Mouse (Mus musculus): ENCODE data around the gene Osbpl5. TPM values are rescaled to one million over a fixed set of nuclear protein-coding genes. Genes with fewer than 3 reads are reported as not detected.
A peak's percentile ranks its signal among the peaks of the same experiment; 100 is the strongest.

Osbpl5 gene
- polyA plus RNA-seq, 1 experiment = 8.4 TPM

DNA sequence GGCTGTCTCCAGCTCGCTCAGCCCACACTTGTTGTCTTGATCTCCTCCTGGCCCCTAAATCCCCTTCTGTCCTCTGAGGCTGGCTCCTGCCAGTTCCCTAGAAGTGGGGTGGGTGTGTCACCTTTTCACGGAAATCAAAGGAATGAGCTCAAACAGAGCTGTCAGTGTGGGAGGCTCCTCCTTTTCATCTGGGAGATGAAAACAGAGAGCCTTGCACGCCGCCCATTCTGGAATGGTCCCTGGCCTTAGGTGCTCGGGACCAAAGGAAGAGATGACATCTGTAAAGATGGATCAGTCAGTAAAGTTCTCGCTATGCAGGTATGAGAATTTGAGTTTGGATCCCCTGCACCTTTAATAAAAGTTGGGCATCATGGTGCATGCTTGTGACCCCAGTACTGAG lies 10.1 kb upstream of the Osbpl5 start, which contains the start of gene Mrgprg:
Gene Mrgprg (minus strand): TSS at position 101 of the 400 bp plus-strand sequence.
- no peaks in the 10 kb centered on the region for H3K4me1 ChIP-seq (ENCODE audit: control insufficient read depth, insufficient read depth, low read length)
- no peak within 1 kb of the TSS for H3K27ac ChIP-seq (ENCODE audit: control insufficient read depth, insufficient read depth, low read depth, low read length)
- H3K36me3 ChIP-seq (ENCODE audit: control insufficient read depth, insufficient read depth, low read length) = no peaks in the 10 kb centered on the region
- TF ChIP-seq CTCF (IDR thresholded peaks at IDR 0.05; ENCODE audit: control insufficient read depth, insufficient read depth, insufficient replicate concordance, low read depth, low read length) (no peak), POLR2A (IDR thresholded peaks at IDR 0.05; ENCODE audit: control insufficient read depth, low read depth, low read length) (no peak)
- no peaks in the 10 kb centered on the region for H3K27me3 ChIP-seq (ENCODE audit: control insufficient read depth, insufficient read depth, low read length)
- H3K4me3 ChIP-seq (ENCODE audit: control insufficient read depth, low read depth, low read length) = no peak within 1 kb of the TSS

DNA sequence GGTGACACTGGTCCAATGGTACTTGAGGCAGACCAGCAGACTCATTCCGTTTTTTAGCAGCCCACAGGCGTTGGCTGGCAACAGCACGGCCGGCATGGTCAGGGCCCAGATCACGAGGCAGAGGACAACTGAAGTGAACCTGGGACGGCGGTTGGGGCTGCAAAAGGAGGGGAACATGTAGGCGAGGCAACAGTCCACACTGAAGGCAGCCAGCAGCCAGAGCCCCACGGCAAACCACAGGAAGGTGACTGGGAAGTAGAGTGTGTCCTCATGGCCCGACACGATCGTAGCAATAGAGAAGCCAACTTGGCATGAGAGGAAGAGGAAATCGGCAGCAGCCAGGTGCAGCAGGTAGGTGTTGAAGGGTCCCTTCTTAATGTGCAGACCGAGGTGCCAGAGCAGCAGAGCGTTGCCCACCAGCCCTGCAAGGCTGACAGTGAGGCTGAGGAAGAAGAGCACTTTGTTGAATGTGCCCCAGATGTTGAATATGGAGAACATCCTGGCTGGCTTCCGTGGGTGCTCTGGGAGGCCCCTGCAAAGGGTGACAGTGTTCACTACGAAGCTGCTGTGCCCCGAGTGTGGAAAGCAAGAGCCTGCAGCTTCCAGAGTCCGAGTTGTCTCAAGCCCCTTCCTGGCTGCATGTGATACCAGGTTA lies 8.2 kb upstream of the Osbpl5 start:
- Histone ChIP-seq H3K27me3 (ENCODE audit: control insufficient read depth, insufficient read depth, low read length) (no peaks in the 10 kb centered on the region), H3K4me3 (ENCODE audit: control insufficient read depth, low read depth, low read length) (no peak overlapping the region)
- TF ChIP-seq CTCF (IDR thresholded peaks at IDR 0.05; ENCODE audit: control insufficient read depth, insufficient read depth, insufficient replicate concordance, low read depth, low read length) = no peak
- TF ChIP-seq POLR2A (IDR thresholded peaks at IDR 0.05; ENCODE audit: control insufficient read depth, low read depth, low read length) = no peak

DNA sequence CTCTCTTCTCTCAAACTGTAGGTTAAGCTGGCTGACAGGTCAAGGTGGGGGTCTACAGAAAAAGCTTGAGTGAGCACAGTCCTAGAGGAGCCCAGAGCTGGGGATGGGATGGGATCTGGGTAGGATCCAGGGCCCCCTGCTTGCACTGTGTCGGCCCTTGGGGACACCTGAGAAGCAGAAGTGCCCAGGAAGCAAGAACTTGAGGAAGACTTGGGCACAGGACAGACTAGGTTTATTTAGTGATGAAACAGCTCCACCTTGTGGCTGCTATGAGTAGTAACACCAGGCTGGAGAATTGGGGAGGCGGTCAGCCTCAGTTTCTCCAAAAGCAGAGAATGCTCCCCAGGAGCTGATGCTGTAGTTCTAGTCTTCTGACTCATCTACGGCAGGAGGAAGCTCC lies 7.0 kb upstream of the Osbpl5 start:
- H3K4me3 ChIP-seq (ENCODE audit: control insufficient read depth, low read depth, low read length) = no peak overlapping the region
- no peak overlapping the region for H3K27ac ChIP-seq (ENCODE audit: control insufficient read depth, insufficient read depth, low read depth, low read length)
- no peaks in the 10 kb centered on the region for H3K4me1 ChIP-seq (ENCODE audit: control insufficient read depth, insufficient read depth, low read length)
- no peaks in the 10 kb centered on the region for H3K27me3 ChIP-seq (ENCODE audit: control insufficient read depth, insufficient read depth, low read length)
- TF ChIP-seq CTCF (IDR thresholded peaks at IDR 0.05; ENCODE audit: control insufficient read depth, insufficient read depth, insufficient replicate concordance, low read depth, low read length) = peak; percentile 24; the same call in 1 of the 2 replicates
- TF ChIP-seq POLR2A (IDR thresholded peaks at IDR 0.05; ENCODE audit: control insufficient read depth, low read depth, low read length) = no peak
- no peaks in the 10 kb centered on the region for H3K36me3 ChIP-seq (ENCODE audit: control insufficient read depth, insufficient read depth, low read length)

More for the DNA sequence above, 8.2 kb upstream of the Osbpl5 start:
- Histone ChIP-seq H3K27ac (ENCODE audit: control insufficient read depth, insufficient read depth, low read depth, low read length) (no peak overlapping the region), H3K36me3 (ENCODE audit: control insufficient read depth, insufficient read depth, low read length) (no peaks in the 10 kb centered on the region), H3K4me1 (ENCODE audit: control insufficient read depth, insufficient read depth, low read length) (no peaks in the 10 kb centered on the region)

DNA sequence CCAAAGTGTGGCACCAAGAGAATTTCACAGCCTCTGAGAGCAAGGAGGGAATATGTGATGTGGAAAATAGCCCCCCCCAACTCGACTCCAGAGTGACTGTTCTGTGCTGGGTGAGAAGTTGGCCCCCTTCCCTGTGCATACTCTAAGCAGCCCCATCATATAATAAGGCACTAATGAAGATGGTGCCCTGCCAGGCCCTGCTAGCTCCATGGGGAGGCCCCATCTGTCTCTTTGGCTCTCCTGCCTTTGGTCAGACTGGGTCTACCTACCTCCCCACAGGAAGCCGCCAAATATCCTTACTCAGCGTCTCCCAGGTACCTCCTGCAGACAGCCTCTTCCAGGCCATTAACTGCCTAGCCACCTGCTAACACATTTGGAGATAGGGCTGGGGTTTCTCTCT lies 2.2 kb upstream of the Osbpl5 start:
- H3K36me3 ChIP-seq (ENCODE audit: control insufficient read depth, insufficient read depth, low read length) = no peaks in the 10 kb centered on the region
- H3K27me3 ChIP-seq (ENCODE audit: control insufficient read depth, insufficient read depth, low read length) = no peaks in the 10 kb centered on the region
- H3K4me1 ChIP-seq (ENCODE audit: control insufficient read depth, insufficient read depth, low read length) = no peaks in the 10 kb centered on the region; the same call in 1 of the 2 replicates
- TF ChIP-seq POLR2A (IDR thresholded peaks at IDR 0.05; ENCODE audit: control insufficient read depth, low read depth, low read length) = no peak
- no peak for TF ChIP-seq CTCF (IDR thresholded peaks at IDR 0.05; ENCODE audit: control insufficient read depth, insufficient read depth, insufficient replicate concordance, low read depth, low read length)
- no peak overlapping the region for H3K27ac ChIP-seq (ENCODE audit: control insufficient read depth, insufficient read depth, low read depth, low read length)
- no peak overlapping the region for H3K4me3 ChIP-seq (ENCODE audit: control insufficient read depth, low read depth, low read length)

DNA sequence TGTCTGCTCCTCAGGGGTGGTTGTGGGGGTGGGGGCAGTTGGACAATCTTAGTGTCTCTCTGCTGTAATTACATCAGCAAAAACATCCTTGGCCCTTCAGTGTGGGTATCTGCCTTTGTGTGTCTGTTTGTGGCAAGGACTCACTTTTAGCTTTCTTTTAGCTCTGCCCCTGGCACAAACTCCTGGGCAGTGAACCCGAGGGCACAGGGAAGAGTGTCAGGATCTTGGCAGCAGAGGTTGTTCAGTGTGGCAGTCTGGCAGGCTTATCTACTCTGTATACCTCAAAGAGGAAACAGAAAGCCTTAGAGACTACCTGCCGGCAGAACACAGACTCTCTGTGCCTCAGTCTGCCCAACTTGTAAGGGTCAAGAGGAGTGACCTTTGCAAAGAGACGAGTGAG lies 911 bp upstream of the Osbpl5 start:
- no peaks in the 10 kb centered on the region for H3K36me3 ChIP-seq (ENCODE audit: control insufficient read depth, insufficient read depth, low read length)
- H3K4me1 ChIP-seq (ENCODE audit: control insufficient read depth, insufficient read depth, low read length) = no peaks in the 10 kb centered on the region; the same call in 1 of the 2 replicates
- TF ChIP-seq POLR2A (IDR thresholded peaks at IDR 0.05; ENCODE audit: control insufficient read depth, low read depth, low read length) (no peak), CTCF (IDR thresholded peaks at IDR 0.05; ENCODE audit: control insufficient read depth, insufficient read depth, insufficient replicate concordance, low read depth, low read length) (no peak)
- no peak overlapping the region for H3K27ac ChIP-seq (ENCODE audit: control insufficient read depth, insufficient read depth, low read depth, low read length)
- H3K4me3 ChIP-seq (ENCODE audit: control insufficient read depth, low read depth, low read length) = no peak overlapping the region
- no peaks in the 10 kb centered on the region for H3K27me3 ChIP-seq (ENCODE audit: control insufficient read depth, insufficient read depth, low read length)

DNA sequence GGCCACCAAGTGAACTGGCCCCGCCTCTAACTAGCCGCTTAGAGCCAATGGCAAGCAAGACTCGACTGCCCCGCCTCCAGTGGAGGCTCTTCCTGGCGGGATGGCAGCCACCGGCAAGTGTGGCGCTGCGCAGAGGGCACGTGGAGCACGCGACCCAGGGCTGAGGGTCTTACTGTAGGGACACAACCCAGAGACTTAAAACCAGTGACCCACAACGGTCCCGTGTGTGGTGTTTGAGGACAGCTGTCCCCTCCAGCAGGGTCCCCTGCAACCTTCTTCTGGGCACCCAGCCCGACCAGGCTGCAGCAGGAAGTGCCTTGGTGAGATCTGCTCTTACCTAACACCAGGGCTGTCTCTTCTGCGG lies 224 bp upstream of the Osbpl5 start:
- Histone ChIP-seq H3K27ac (ENCODE audit: control insufficient read depth, insufficient read depth, low read depth, low read length) (no peak overlapping the region), H3K36me3 (ENCODE audit: control insufficient read depth, insufficient read depth, low read length) (no peaks in the 10 kb centered on the region), H3K4me3 (ENCODE audit: control insufficient read depth, low read depth, low read length) (peak overlapping the region; percentile 5; the same call in 1 of the 2 replicates), H3K27me3 (ENCODE audit: control insufficient read depth, insufficient read depth, low read length) (no peaks in the 10 kb centered on the region), H3K4me1 (ENCODE audit: control insufficient read depth, insufficient read depth, low read length) (no peaks in the 10 kb centered on the region; the same call in 1 of the 2 replicates)
- TF ChIP-seq POLR2A (IDR thresholded peaks at IDR 0.05; ENCODE audit: control insufficient read depth, low read depth, low read length) (no peak; the same call in 1 of the 2 replicates), CTCF (IDR thresholded peaks at IDR 0.05; ENCODE audit: control insufficient read depth, insufficient read depth, insufficient replicate concordance, low read depth, low read length) (no peak)

DNA sequence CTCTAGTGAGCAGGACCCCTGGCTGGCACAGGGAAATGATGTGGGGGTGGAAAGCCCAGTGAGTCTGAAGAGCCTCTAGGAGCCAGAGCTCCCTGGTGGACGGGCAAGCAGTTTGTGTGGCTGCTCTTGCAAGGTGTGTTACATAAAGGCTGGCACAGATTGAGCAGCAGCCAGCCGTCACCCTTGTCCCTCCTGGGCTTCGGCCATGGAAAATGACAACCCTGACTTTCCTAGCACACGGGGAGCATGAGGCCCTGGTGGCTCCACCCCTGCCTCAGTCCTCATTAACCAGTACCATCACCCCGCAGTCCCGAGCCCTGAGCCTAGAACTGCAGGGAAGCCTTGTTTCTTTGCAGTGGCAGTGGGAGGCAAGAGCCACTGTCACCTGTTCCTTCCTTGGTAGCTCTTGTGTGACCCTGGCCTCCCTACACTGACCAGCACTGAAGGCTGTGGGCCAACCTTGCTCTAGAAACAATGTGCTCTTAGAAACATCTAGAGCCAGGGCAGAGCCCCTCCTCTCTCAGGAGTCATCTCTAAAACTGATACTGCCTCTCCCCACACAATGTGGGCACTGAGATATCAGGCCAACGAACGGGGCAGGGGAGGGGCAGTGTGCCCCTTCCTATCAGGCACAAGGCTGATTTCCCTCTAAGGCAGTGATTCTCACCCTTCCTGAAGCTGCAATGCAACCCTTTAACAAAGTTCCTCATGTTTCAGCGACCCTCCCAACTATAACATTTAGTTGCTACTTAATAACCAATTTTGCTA lies 1.2 kb downstream of the Osbpl5 start:
- TF ChIP-seq POLR2A (IDR thresholded peaks at IDR 0.05; ENCODE audit: control insufficient read depth, low read depth, low read length) = no peak
- no peak for TF ChIP-seq CTCF (IDR thresholded peaks at IDR 0.05; ENCODE audit: control insufficient read depth, insufficient read depth, insufficient replicate concordance, low read depth, low read length)
- no peaks in the 10 kb centered on the region; the same call in 1 of the 2 replicates for H3K4me1 ChIP-seq (ENCODE audit: control insufficient read depth, insufficient read depth, low read length)
- no peak overlapping the region for H3K4me3 ChIP-seq (ENCODE audit: control insufficient read depth, low read depth, low read length)
- H3K27ac ChIP-seq (ENCODE audit: control insufficient read depth, insufficient read depth, low read depth, low read length) = no peak overlapping the region
- H3K27me3 ChIP-seq (ENCODE audit: control insufficient read depth, insufficient read depth, low read length) = no peaks in the 10 kb centered on the region
- H3K36me3 ChIP-seq (ENCODE audit: control insufficient read depth, insufficient read depth, low read length) = no peaks in the 10 kb centered on the region

Data from testis, adult 2 months (tissue).